Mouse (Mus musculus): Measurements from ENCODE around the gene Csnk1g2. TPM values are rescaled to one million over a fixed set of nuclear protein-coding genes. Genes with fewer than 3 reads are reported as not detected.
A peak's percentile ranks its signal among the peaks of the same experiment; 100 is the strongest.

The Csnk1g2 gene
- polyA plus RNA-seq, 1 experiment from 2014 or later = 96.1 TPM

DNA sequence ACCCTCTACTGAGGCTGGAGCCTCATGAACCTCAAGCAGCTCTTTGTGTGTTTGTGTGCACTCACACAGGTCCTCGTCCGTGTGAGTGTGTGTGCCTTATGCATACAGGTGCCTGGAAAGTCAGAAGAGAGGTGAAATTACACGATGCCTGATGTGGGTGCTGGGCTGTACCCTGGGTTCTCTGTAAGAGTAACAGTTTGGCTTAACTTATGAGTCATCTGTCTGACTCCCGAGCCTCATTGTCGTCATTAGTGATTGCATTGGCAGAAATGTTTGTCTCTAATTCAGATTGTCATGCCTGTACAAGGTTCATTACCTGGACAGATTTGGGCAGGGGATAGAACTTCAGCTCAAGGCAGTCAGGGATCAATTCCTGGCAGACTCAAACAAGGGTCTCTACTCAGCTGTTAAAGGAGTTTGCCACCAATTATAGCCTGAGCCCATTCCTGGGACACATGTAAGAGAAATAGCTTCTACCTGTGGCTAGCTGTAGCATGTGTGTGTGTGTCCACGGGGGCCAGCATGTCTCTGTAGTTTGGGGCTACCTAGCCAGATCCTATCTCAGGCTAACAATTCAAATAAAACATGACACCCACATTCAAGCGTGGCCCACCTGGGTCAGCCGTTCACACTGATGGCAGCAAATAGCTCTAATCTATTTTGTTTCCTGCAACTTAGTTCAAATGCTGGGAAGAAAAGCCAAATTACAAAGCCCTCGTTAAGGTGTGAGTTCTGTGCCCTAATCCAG lies 54.7 kb downstream of the Csnk1g2 start:
- DNase-seq (ENCODE audit: low spot score) (no peak), ATAC-seq (replicated peaks; ENCODE audit: low FRiP score) (no peak)
- 22% methylated on average over 9 of the region's 9 CpGs for WGBS

DNA sequence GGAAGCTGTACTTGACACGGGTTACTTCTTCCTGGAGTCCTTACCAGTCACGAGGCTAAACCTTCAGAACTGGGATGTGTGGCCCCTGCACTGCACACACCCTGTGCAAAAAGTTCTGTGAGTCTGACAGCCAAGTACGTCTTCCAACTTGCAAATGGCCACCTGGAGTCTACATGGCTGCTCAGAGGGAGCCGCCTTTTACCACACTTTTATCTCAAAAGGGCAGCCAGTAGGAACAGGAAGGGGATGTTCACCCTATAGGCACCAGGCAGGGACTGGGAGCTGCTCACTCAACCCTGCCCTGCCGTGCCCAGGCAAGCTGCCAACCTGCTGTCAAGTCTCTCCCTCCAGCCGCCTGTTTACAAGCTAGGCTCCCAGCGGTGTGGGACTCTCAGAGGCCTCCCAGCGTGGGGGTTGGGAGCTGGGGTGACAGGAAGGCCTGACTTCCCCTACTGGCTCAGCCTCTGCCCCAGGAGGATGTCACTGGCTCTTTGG lies 55.4 kb downstream of the Csnk1g2 start, which contains the start of gene Mknk2:
Gene Mknk2 (minus strand): TSS at position 171 of the 495 bp plus-strand sequence.
- H3K9me3 ChIP-seq (ENCODE audit: control insufficient read depth, low read length) = no peaks in the 10 kb centered on the region
- ATAC-seq (replicated peaks; ENCODE audit: low FRiP score) (peak; percentile 66), DNase-seq (ENCODE audit: low spot score) (peak; percentile 80)
- H3K9ac ChIP-seq (ENCODE audit: low read depth, low read length) = peak within 1 kb of the TSS; percentile 97
- H3K36me3 ChIP-seq (ENCODE audit: control insufficient read depth, insufficient read depth, low read length) = 0 out of 2 replicates have a peak, but pooled peaks cover 2% of the 10 kb centered on the region
- H3K4me3 ChIP-seq (ENCODE audit: low read depth, low read length) = peak within 1 kb of the TSS; percentile 94
- peak within 1 kb of the TSS; percentile 96 for H3K4me2 ChIP-seq
- peaks cover 54% of the 10 kb centered on the region for H3K4me1 ChIP-seq (replicated peaks; ENCODE audit: control insufficient read depth, insufficient read depth, low read length)
- WGBS = 12% methylated on average over 8 of the region's 8 CpGs
- peak within 1 kb of the TSS; percentile 99 for H3K27ac ChIP-seq (ENCODE audit: low read depth, low read length)
- no peaks in the 10 kb centered on the region for H3K27me3 ChIP-seq (replicated peaks; ENCODE audit: control insufficient read depth, insufficient read depth, low read length)

More for the DNA sequence above, 54.7 kb downstream of the Csnk1g2 start:
- peak overlapping the region; percentile 94 for H3K4me3 ChIP-seq (ENCODE audit: low read depth, low read length)
- peak overlapping the region; percentile 97 for H3K9ac ChIP-seq (ENCODE audit: low read depth, low read length)
- no peaks in the 10 kb centered on the region for H3K27me3 ChIP-seq (replicated peaks; ENCODE audit: control insufficient read depth, insufficient read depth, low read length)
- H3K27ac ChIP-seq (ENCODE audit: low read depth, low read length) = peak overlapping the region; percentile 99
- no peaks in the 10 kb centered on the region for H3K9me3 ChIP-seq (ENCODE audit: control insufficient read depth, low read length)
- peak overlapping the region; percentile 96 for H3K4me2 ChIP-seq
- peaks cover 60% of the 10 kb centered on the region for H3K4me1 ChIP-seq (replicated peaks; ENCODE audit: control insufficient read depth, insufficient read depth, low read length)
- H3K36me3 ChIP-seq (ENCODE audit: control insufficient read depth, insufficient read depth, low read length) = peaks cover 2% of the 10 kb centered on the region; the same call in 1 of the 2 replicates

DNA sequence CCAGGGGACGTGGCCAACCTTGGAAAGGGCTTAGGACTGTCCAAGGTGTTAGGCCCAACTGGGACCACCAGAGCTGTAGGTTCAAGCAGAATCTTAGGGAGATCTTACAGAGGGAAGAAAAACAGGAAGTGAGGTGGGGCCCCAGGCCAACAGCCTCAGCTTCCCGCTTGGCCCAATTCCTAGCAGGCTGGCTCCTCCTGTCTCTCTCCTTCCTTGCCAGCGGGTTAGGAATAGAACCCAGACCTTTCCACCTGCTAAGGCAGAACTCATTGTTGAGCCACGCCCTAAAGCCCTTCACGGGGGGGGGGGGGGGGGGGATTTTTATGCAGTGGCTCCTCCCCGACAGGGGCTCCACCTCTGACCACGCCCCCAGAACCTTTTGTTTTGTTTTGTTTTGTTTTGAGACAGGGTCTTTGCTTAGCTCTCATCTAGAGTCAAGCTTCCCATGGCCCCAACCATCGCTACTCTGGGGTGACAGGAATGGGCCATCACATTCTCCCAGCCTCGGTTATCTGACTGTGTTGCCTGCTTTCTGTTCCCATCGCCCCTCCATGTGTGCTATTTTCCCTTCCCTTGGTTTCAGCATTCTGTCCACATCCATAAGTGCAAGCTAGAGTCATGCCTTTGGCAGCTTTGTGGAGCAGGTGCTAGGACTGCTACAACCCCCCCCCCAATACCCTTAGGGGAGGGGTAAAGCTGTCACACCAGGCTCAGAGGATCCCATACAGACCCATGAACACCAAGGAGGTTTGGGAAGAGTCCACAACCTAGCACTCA lies 56.2 kb downstream of the Csnk1g2 start:
- DNase-seq (ENCODE audit: low spot score) = no peak
- Histone ChIP-seq H3K4me3 (ENCODE audit: low read depth, low read length) (peak overlapping the region; percentile 94), H3K36me3 (ENCODE audit: control insufficient read depth, insufficient read depth, low read length) (0 out of 2 replicates have a peak, but pooled peaks cover 2% of the 10 kb centered on the region), H3K27ac (ENCODE audit: low read depth, low read length) (peak overlapping the region; percentile 99), H3K9ac (ENCODE audit: low read depth, low read length) (peak overlapping the region; percentile 97), H3K9me3 (ENCODE audit: control insufficient read depth, low read length) (no peaks in the 10 kb centered on the region), H3K27me3 (replicated peaks; ENCODE audit: control insufficient read depth, insufficient read depth, low read length) (no peaks in the 10 kb centered on the region), H3K4me2 (peak overlapping the region; percentile 96), H3K4me1 (replicated peaks; ENCODE audit: control insufficient read depth, insufficient read depth, low read length) (peaks cover 46% of the 10 kb centered on the region)
- 40% methylated on average over 8 of the region's 10 CpGs for WGBS
- ATAC-seq (replicated peaks; ENCODE audit: low FRiP score) = no peak

DNA sequence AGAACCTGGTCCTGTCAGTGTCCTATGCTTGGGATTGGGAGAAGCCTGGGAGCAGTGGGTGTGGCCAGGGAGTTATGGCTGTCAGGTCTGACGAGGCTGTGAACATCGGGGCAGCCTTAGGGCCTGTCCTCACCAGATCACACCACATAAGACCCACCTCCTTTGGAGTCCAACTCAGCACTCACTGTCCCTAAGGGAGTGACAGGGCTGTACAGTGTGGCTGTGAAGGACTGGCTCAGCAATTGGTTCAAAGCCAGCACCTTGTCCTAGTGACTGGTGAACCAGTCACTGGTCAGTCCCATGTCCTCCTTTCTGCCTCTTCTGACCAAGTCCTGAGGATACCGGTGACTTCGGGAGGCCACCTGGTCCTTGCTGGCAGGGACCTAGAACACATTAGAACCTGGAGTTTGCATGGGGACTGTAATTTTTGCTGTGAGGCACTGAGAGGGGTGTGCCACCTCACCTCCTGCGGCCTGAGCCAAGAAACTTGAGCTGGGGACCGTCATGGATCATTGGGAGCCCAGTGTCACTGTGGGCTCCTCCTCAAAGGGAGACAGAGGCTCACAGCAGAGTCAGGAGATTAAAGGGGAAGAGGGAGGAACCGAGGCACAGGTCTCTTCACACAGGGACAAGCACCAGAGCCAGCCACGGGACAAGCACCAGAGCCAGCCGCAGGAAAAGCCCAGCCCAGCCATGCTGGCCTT lies 57.1 kb downstream of the Csnk1g2 start:
- H3K27ac ChIP-seq (ENCODE audit: low read depth, low read length) = peak overlapping the region; percentile 99
- ATAC-seq (replicated peaks; ENCODE audit: low FRiP score) (no peak), DNase-seq (ENCODE audit: low spot score) (no peak)
- peak overlapping the region; percentile 97; the same call in 1 of the 2 replicates for H3K9ac ChIP-seq (ENCODE audit: low read depth, low read length)
- no peaks in the 10 kb centered on the region for H3K27me3 ChIP-seq (replicated peaks; ENCODE audit: control insufficient read depth, insufficient read depth, low read length)
- no peaks in the 10 kb centered on the region for H3K9me3 ChIP-seq (ENCODE audit: control insufficient read depth, low read length)
- peaks cover 46% of the 10 kb centered on the region for H3K4me1 ChIP-seq (replicated peaks; ENCODE audit: control insufficient read depth, insufficient read depth, low read length)
- 0 out of 2 replicates have a peak, but pooled peaks cover 5% of the 10 kb centered on the region for H3K36me3 ChIP-seq (ENCODE audit: control insufficient read depth, insufficient read depth, low read length)
- no peak overlapping the region for H3K4me3 ChIP-seq (ENCODE audit: low read depth, low read length)
- H3K4me2 ChIP-seq = no peak overlapping the region
- 64% methylated on average over 9 of the region's 9 CpGs for WGBS

DNA sequence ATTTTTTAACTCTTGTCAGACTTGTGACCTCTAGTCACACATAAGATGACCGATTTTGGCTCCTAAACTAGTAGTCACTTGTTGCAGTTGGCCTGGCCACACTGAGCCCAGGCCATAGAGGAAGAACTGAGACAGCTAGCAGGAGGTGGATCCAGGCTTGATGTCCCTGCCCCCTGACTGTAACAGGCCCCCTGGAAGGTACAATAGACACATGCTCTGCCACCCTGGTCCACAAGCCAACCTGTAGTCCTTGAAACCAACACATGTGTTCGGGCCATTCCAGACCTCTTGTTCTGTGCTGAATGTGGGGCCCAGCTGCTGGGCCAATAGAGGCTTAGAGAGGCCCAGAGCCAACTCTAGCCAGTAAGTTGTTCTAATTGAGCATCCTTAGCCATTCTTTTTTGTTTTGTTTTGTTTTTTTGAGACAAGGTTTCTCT lies 57.6 kb downstream of the Csnk1g2 start:
- Histone ChIP-seq H3K9ac (ENCODE audit: low read depth, low read length) (no peak overlapping the region; the same call in 1 of the 2 replicates), H3K4me3 (ENCODE audit: low read depth, low read length) (no peak overlapping the region), H3K4me1 (replicated peaks; ENCODE audit: control insufficient read depth, insufficient read depth, low read length) (peaks cover 44% of the 10 kb centered on the region), H3K36me3 (ENCODE audit: control insufficient read depth, insufficient read depth, low read length) (0 out of 2 replicates have a peak, but pooled peaks cover 5% of the 10 kb centered on the region), H3K27ac (ENCODE audit: low read depth, low read length) (peak overlapping the region; percentile 99; the same call in 1 of the 2 replicates), H3K4me2 (no peak overlapping the region), H3K9me3 (ENCODE audit: control insufficient read depth, low read length) (no peaks in the 10 kb centered on the region), H3K27me3 (replicated peaks; ENCODE audit: control insufficient read depth, insufficient read depth, low read length) (no peaks in the 10 kb centered on the region)
- DNase-seq (ENCODE audit: low spot score) = no peak
- no peak for ATAC-seq (replicated peaks; ENCODE audit: low FRiP score)
- WGBS = 75% methylated on average over 2 of the region's 2 CpGs

DNA sequence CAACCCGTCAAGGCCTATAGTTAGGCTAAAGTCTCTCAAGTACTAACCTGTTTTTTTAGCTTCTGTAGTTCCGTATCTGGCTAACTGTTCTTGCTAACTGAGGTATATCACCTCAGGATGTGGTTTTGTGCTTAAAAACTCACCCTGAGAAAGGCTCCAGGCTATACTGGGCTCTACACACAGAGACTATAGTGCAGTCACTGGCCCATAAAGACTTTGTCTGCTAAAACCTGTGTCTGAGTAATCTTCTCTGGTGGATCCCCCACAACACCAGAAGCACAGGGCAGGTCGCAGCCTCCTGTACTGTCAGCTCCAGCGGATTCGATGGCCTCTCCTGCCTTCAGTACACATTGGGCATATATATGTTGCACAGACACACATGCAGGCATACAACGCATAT lies 59.4 kb downstream of the Csnk1g2 start:
- H3K4me2 ChIP-seq = no peak overlapping the region
- H3K4me3 ChIP-seq (ENCODE audit: low read depth, low read length) = no peak overlapping the region
- H3K36me3 ChIP-seq (ENCODE audit: control insufficient read depth, insufficient read depth, low read length) = peaks cover 15% of the 10 kb centered on the region
- no peaks in the 10 kb centered on the region for H3K27me3 ChIP-seq (replicated peaks; ENCODE audit: control insufficient read depth, insufficient read depth, low read length)
- H3K9ac ChIP-seq (ENCODE audit: low read depth, low read length) = no peak overlapping the region
- ATAC-seq (replicated peaks; ENCODE audit: low FRiP score) (no peak), DNase-seq (ENCODE audit: low spot score) (no peak)
- H3K4me1 ChIP-seq (replicated peaks; ENCODE audit: control insufficient read depth, insufficient read depth, low read length) = peaks cover 45% of the 10 kb centered on the region
- peak overlapping the region; percentile 13; the same call in 1 of the 2 replicates for H3K27ac ChIP-seq (ENCODE audit: low read depth, low read length)
- WGBS = 91% methylated on average over 6 of the region's 6 CpGs
- H3K9me3 ChIP-seq (ENCODE audit: control insufficient read depth, low read length) = no peaks in the 10 kb centered on the region

DNA sequence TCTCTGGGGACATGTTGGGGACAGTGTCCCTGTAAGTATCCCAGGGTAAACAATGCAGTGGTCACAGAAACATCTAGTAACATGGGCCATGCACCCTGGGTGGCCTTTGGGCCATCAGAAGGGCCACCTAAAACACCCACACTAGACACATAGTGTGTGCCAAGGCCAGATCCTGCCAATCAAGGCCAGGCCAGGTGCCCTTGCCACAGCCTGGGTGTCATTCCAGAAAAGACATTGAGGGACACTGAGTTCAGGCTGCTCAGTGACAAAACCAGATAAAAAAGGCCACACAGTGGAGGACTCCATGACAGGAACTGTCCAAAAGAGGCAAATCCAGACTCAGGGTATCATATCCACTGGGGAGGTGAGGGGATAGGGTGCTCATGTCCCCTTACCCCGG lies 61.0 kb downstream of the Csnk1g2 start:
- Histone ChIP-seq H3K4me1 (replicated peaks; ENCODE audit: control insufficient read depth, insufficient read depth, low read length) (peaks cover 29% of the 10 kb centered on the region), H3K27ac (ENCODE audit: low read depth, low read length) (peak overlapping the region; percentile 35; the same call in 1 of the 2 replicates)
- 87% methylated on average over 1 of the region's 1 CpGs for WGBS

DNA sequence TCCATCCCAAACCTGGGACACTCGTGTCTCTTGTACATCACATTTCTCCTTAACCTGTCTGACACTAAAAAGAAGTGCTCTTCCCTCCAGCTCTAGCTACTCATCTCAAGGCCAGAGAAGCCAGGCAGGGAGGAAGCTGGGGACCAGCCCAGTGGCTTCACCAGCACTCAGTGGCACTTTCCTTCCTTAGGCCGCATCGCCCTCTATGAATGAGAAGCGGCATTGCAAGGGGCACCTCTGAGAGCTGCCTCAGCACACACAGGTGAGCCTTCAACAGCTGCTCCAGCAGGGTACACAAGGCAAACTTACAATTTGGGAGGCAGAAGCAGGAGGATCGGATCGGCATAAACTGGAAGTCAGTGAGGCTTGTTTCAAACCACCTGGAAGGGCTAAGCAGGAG lies 61.6 kb downstream of the Csnk1g2 start:
- no peaks in the 10 kb centered on the region for H3K9me3 ChIP-seq (ENCODE audit: control insufficient read depth, low read length)
- peaks cover 23% of the 10 kb centered on the region for H3K4me1 ChIP-seq (replicated peaks; ENCODE audit: control insufficient read depth, insufficient read depth, low read length)
- peaks cover 17% of the 10 kb centered on the region for H3K36me3 ChIP-seq (ENCODE audit: control insufficient read depth, insufficient read depth, low read length)
- DNase-seq (ENCODE audit: low spot score) = no peak
- peak; percentile 55; the same call in 1 of the 2 replicates for ATAC-seq (replicated peaks; ENCODE audit: low FRiP score)
- WGBS = 61% methylated on average over 6 of the region's 6 CpGs
- H3K27me3 ChIP-seq (replicated peaks; ENCODE audit: control insufficient read depth, insufficient read depth, low read length) = no peaks in the 10 kb centered on the region
- peak overlapping the region; percentile 45 for H3K9ac ChIP-seq (ENCODE audit: low read depth, low read length)
- H3K4me2 ChIP-seq = peak overlapping the region; percentile 60
- H3K4me3 ChIP-seq (ENCODE audit: low read depth, low read length) = peak overlapping the region; percentile 11; the same call in 1 of the 2 replicates
- H3K27ac ChIP-seq (ENCODE audit: low read depth, low read length) = peak overlapping the region; percentile 81

More for the DNA sequence above, 61.0 kb downstream of the Csnk1g2 start:
- no peak for ATAC-seq (replicated peaks; ENCODE audit: low FRiP score)
- H3K27me3 ChIP-seq (replicated peaks; ENCODE audit: control insufficient read depth, insufficient read depth, low read length) = no peaks in the 10 kb centered on the region
- peaks cover 17% of the 10 kb centered on the region for H3K36me3 ChIP-seq (ENCODE audit: control insufficient read depth, insufficient read depth, low read length)
- peak overlapping the region; percentile 7; the same call in 1 of the 2 replicates for H3K9ac ChIP-seq (ENCODE audit: low read depth, low read length)
- H3K4me2 ChIP-seq = no peak overlapping the region; the same call in 1 of the 2 replicates
- no peak for DNase-seq (ENCODE audit: low spot score)
- H3K4me3 ChIP-seq (ENCODE audit: low read depth, low read length) = no peak overlapping the region
- H3K9me3 ChIP-seq (ENCODE audit: control insufficient read depth, low read length) = no peaks in the 10 kb centered on the region

All from liver, embryonic 11.5 days (tissue).